Mouse (Mus musculus) G1E (cell line): ENCODE measurements around the gene Rexo4. TPM values are rescaled to one million over a fixed set of nuclear protein-coding genes. Genes with fewer than 3 reads are reported as not detected.

Experiments used
- ATAC-seq: 2 replicates; pipeline ENCODE4 v1.8.0; 2016; ENCODE audit warnings: mild to moderate bottlenecking; ENCODE audit not compliant: insufficient number of reproducible peaks, poor library complexity, low FRiP score, severe bottlenecking; ENCODE audit errors: extremely low read depth
- DNase-seq: peaks from one replicate; pipeline ENCODE4 v3.0.0; 2012; ENCODE audit warnings: low spot score
- H3K27me3 ChIP-seq: 2 replicates; pipeline ENCODE4 v1.6.1; 2012; ENCODE audit warnings: mild to moderate bottlenecking, low read length, inconsistent platforms; ENCODE audit not compliant: insufficient read depth
- H3K36me3 ChIP-seq: replicated peaks from 2 replicates; pipeline ENCODE3; 2012; ENCODE audit warnings: mild to moderate bottlenecking, inconsistent platforms
- H3K4me1 ChIP-seq: 2 replicates; pipeline ENCODE4 v1.6.1; 2012; ENCODE audit warnings: low read depth, low read length, inconsistent platforms, mixed read lengths; ENCODE audit not compliant: insufficient read depth
- H3K4me3 ChIP-seq: 2 replicates; pipeline ENCODE4 v1.5.1; 2012; ENCODE audit warnings: low read depth, mild to moderate bottlenecking, inconsistent platforms, low read length, moderate library complexity, mixed read lengths
- H3K9me3 ChIP-seq: replicated peaks from 2 replicates; pipeline ENCODE4 v1.6.1; 2012; ENCODE audit warnings: inconsistent platforms
- CTCF ChIP-seq: IDR thresholded peaks from 2 replicates; pipeline ENCODE4 v1.5.1; 2012; ENCODE audit warnings: low read depth, low read length, inconsistent platforms, mixed read lengths
- GATA1 ChIP-seq: IDR thresholded peaks from 2 replicates; pipeline ENCODE4 v1.6.1; 2012; ENCODE audit warnings: borderline replicate concordance, low read length, inconsistent platforms, mixed read lengths
- GATA2 ChIP-seq: IDR thresholded peaks from 2 replicates; pipeline ENCODE4 v1.6.1; 2012; ENCODE audit warnings: low read depth, low read length, inconsistent platforms, borderline replicate concordance
- POLR2AphosphoS5 ChIP-seq: IDR thresholded peaks from 2 replicates; pipeline ENCODE4 v1.6.1; 2012; ENCODE audit warnings: low read depth, low read length, inconsistent platforms; ENCODE audit not compliant: insufficient replicate concordance
- TAL1 ChIP-seq: conservative IDR thresholded peaks from 2 replicates; pipeline ENCODE4 v1.6.1; 2012; ENCODE audit warnings: low read depth, low read length, inconsistent platforms, mixed read lengths
- polyA plus RNA-seq: library from polyadenylated mRNA; stranded (reverse); fragments of >175 nt; gene quantifications from 2 replicates; pipeline ENCODE4 v1.2.3, GENCODE M21; 2012
- total RNA-seq, 2 experiments: library from RNA; stranded (forward) in 1 of 2; stranded (reverse) in 1 of 2; fragments of 200-1000 nt in 1 of 2; fragments of >200 nt in 1 of 2; fragmentation: Nextera tagmentation in 1 of 2; gene quantifications; 2 replicates each; pipeline ENCODE4 v1.2.3; 2014 to 2017

Rexo4 gene
- total and polyA plus RNA-seq, 3 experiments: 61.0 to 125 (median 115) TPM

- Histone ChIP-seq H3K36me3 (peaks cover 35% of the 10 kb centered on the region), H3K4me3 (peak within 1 kb of the TSS; percentile 93), H3K9me3 (no peaks in the 10 kb centered on the region), H3K27me3 (no peaks in the 10 kb centered on the region), H3K4me1 (peaks cover 67% of the 10 kb centered on the region)
- TF ChIP-seq TAL1 (no peak), POLR2AphosphoS5 (0 out of 2 replicates have a peak, but pooled peaks have one; percentile 35)
- peak; percentile 91 for ATAC-seq
- peak; percentile 96 for DNase-seq
Observed at GRCm38 (mm10) chr2:26933304-26934055, 30.7 kb downstream of the Rexo4 start, which contains the start of the genes Surf4 and Stkld1. TSS of gene Surf4 (minus strand) at chr2:26933928. TSS of gene Stkld1 (plus strand) at chr2:26934047.

GRCm38 (mm10) chr2:26932473-26933303 lies 31.5 kb downstream of the Rexo4 start:
- Histone ChIP-seq H3K4me1 (peaks cover 74% of the 10 kb centered on the region), H3K4me3 (peak overlapping the region; percentile 93)
- DNase-seq: peak; percentile 40

GRCm38 (mm10) chr2:26930390-26930789 lies 33.8 kb downstream of the Rexo4 start:
- ATAC-seq (no peak), DNase-seq (peak; percentile 37)
- Histone ChIP-seq H3K4me3 (no peak overlapping the region), H3K9me3 (no peaks in the 10 kb centered on the region), H3K4me1 (peaks cover 67% of the 10 kb centered on the region), H3K36me3 (peaks cover 66% of the 10 kb centered on the region), H3K27me3 (no peaks in the 10 kb centered on the region)
- no peak for TF ChIP-seq GATA2
- TF ChIP-seq TAL1: no peak
- TF ChIP-seq CTCF: peak; percentile 81
- no peak for TF ChIP-seq POLR2AphosphoS5

More at GRCm38 (mm10) chr2:26932473-26933303, 31.5 kb downstream of the Rexo4 start:
- no peak for ATAC-seq
- Histone ChIP-seq H3K9me3 (no peaks in the 10 kb centered on the region), H3K27me3 (no peaks in the 10 kb centered on the region), H3K36me3 (peaks cover 43% of the 10 kb centered on the region)
- TF ChIP-seq GATA2 (no peak), GATA1 (no peak), POLR2AphosphoS5 (no peak), TAL1 (no peak), CTCF (no peak)

- DNase-seq (no peak), ATAC-seq (no peak)
- peaks cover 51% of the 10 kb centered on the region for H3K4me1 ChIP-seq
- TF ChIP-seq GATA1 (no peak), POLR2AphosphoS5 (no peak), CTCF (no peak)
- H3K36me3 ChIP-seq: peaks cover 90% of the 10 kb centered on the region
- H3K27me3 ChIP-seq: no peaks in the 10 kb centered on the region
- no peak overlapping the region for H3K4me3 ChIP-seq
- H3K9me3 ChIP-seq: no peaks in the 10 kb centered on the region
Observed at GRCm38 (mm10) chr2:26927745-26928476, 36.3 kb downstream of the Rexo4 start.

- no peaks in the 10 kb centered on the region for H3K27me3 ChIP-seq
- peaks cover 100% of the 10 kb centered on the region for H3K36me3 ChIP-seq
- ATAC-seq (no peak), DNase-seq (no peak)
- TF ChIP-seq POLR2AphosphoS5 (no peak), GATA2 (no peak), GATA1 (no peak), CTCF (no peak), TAL1 (no peak)
- H3K4me3 ChIP-seq: no peak overlapping the region
- peaks cover 44% of the 10 kb centered on the region for H3K4me1 ChIP-seq
- H3K9me3 ChIP-seq: no peaks in the 10 kb centered on the region
Observed at GRCm38 (mm10) chr2:26921784-26922183, 42.4 kb downstream of the Rexo4 start.

- no peak for DNase-seq
- Histone ChIP-seq H3K4me1 (peaks cover 59% of the 10 kb centered on the region), H3K36me3 (peaks cover 89% of the 10 kb centered on the region), H3K27me3 (no peaks in the 10 kb centered on the region), H3K9me3 (no peaks in the 10 kb centered on the region), H3K4me3 (peak overlapping the region; percentile 28)
- TF ChIP-seq POLR2AphosphoS5: no peak
- no peak for TF ChIP-seq GATA1
- no peak for TF ChIP-seq TAL1
- no peak for TF ChIP-seq GATA2
- no peak for TF ChIP-seq CTCF
- ATAC-seq: no peak
Observed at GRCm38 (mm10) chr2:26920190-26920855, 43.9 kb downstream of the Rexo4 start.
